In genomic region chr3:30547908-30548307, GRCm38 (mm10) we compare ENCODE assay signal across 8 mouse cellular contexts. TPM values are rescaled to one million over a fixed set of nuclear protein-coding genes. Genes with fewer than 3 reads are reported as not detected.
A peak's percentile ranks its signal among the peaks of the same experiment; 100 is the strongest.
DNase-seq lines count a peak whose midpoint lies in the region; ATAC-seq and TF ChIP-seq lines count a peak whose summit lies in the region.

Mecom (minus strand) TSS chr3:30548008.

- 83% methylated on average over 3 of the region's 3 CpGs for WGBS in kidney, adult 2 months
- WGBS in heart, embryonic 11.5 days (ENCODE audit: insufficient replicate concordance): 72% methylated on average over 3 of the region's 3 CpGs
- 89% methylated on average over 3 of the region's 3 CpGs for WGBS in intestine, embryonic 16.5 days

- H3K27ac ChIP-seq in kidney, adult 2 months (ENCODE audit: insufficient read depth, low read depth, low read length): no peak within 1 kb of the TSS
- H3K27ac ChIP-seq in heart, embryonic 11.5 days (ENCODE audit: low read depth, low read length): no peak within 1 kb of the TSS
- H3K27ac ChIP-seq in intestine, embryonic 16.5 days (ENCODE audit: low read length): no peak within 1 kb of the TSS
- H3K27ac ChIP-seq in left cerebral cortex, adult 2 months: no peak within 1 kb of the TSS

- no peak within 1 kb of the TSS for H3K9ac ChIP-seq in heart, embryonic 11.5 days (ENCODE audit: low read depth, low read length)
- no peak within 1 kb of the TSS for H3K9ac ChIP-seq in intestine, embryonic 16.5 days (ENCODE audit: low read depth, low read length)

- peak within 1 kb of the TSS; percentile 56 for H3K4me2 ChIP-seq in heart, embryonic 11.5 days
- no peak within 1 kb of the TSS for H3K4me2 ChIP-seq in intestine, embryonic 16.5 days (ENCODE audit: low read depth, low read length)

- H3K9me3 ChIP-seq in heart, embryonic 11.5 days (replicated peaks; ENCODE audit: control insufficient read depth, low read length): no peaks in the 10 kb centered on the region
- no peaks in the 10 kb centered on the region for H3K9me3 ChIP-seq in intestine, embryonic 16.5 days (ENCODE audit: control insufficient read depth, low read length)

- H3K27me3 ChIP-seq in kidney, adult 2 months (replicated peaks; ENCODE audit: control insufficient read depth, insufficient read depth, low read length): peaks cover 1% of the 10 kb centered on the region; the same call in 1 of the 2 replicates
- H3K27me3 ChIP-seq in heart, embryonic 11.5 days (ENCODE audit: control insufficient read depth, insufficient read depth, low read length): no peaks in the 10 kb centered on the region
- H3K27me3 ChIP-seq in intestine, embryonic 16.5 days (replicated peaks; ENCODE audit: control insufficient read depth, insufficient read depth, low read length): no peaks in the 10 kb centered on the region

- intact Hi-C loops in left cerebral cortex, adult 2 months (cut with DNase I): no loop called here

- TF ChIP-seq CTCF in kidney, adult 2 months (conservative IDR thresholded peaks at IDR 0.05; ENCODE audit: insufficient read depth, insufficient read length, low read depth, low read length): no peak
- TF ChIP-seq CTCF in left cerebral cortex, adult 2 months (IDR thresholded peaks at IDR 0.05): no peak

- H3K4me1 ChIP-seq in kidney, adult 2 months (ENCODE audit: control insufficient read depth, insufficient read depth, low read length): no peaks in the 10 kb centered on the region
- peaks cover 13% of the 10 kb centered on the region for H3K4me1 ChIP-seq in heart, embryonic 11.5 days (ENCODE audit: control insufficient read depth, insufficient read depth, low read length)
- no peaks in the 10 kb centered on the region; the same call in 1 of the 2 replicates for H3K4me1 ChIP-seq in intestine, embryonic 16.5 days (ENCODE audit: control insufficient read depth, insufficient read depth, low read length)

- DNase-seq in kidney, adult 2 months: no peak
- no peak for DNase-seq in kidney, postnatal 4 days
- no peak for DNase-seq in frontal cortex, postnatal 25 days (ENCODE audit: low spot score in 2 of 2)
- DNase-seq in adipocyte (ENCODE audit: low spot score): no peak
- no peak for DNase-seq in left cerebral cortex, adult 2 months (ENCODE audit: extremely low spot score in 1 of 2, low spot score in 2 of 2)

- ATAC-seq in common myeloid progenitor, adult 5-6 weeks (replicated peaks; ENCODE audit: low read depth, poor library complexity, severe bottlenecking): no peak
- ATAC-seq in heart, embryonic 11.5 days (replicated peaks; ENCODE audit: insufficient number of reproducible peaks, low FRiP score, low TSS enrichment): no peak
- ATAC-seq in intestine, embryonic 16.5 days: no peak

- no peak for TF ChIP-seq POLR2A in kidney, adult 2 months (IDR thresholded peaks at IDR 0.05; ENCODE audit: low read depth, low read length)

- no peaks in the 10 kb centered on the region for H3K36me3 ChIP-seq in kidney, adult 2 months (ENCODE audit: control insufficient read depth, insufficient read depth, low read length)
- H3K36me3 ChIP-seq in heart, embryonic 11.5 days (ENCODE audit: control insufficient read depth, insufficient read depth, low read length): no peaks in the 10 kb centered on the region
- H3K36me3 ChIP-seq in intestine, embryonic 16.5 days (ENCODE audit: control insufficient read depth, insufficient read depth, low read length): no peaks in the 10 kb centered on the region

- H3K4me3 ChIP-seq in kidney, adult 2 months (ENCODE audit: insufficient read depth, low read depth, low read length): no peak within 1 kb of the TSS
- H3K4me3 ChIP-seq in heart, embryonic 11.5 days (ENCODE audit: low read depth, low read length): no peak within 1 kb of the TSS
- no peak within 1 kb of the TSS for H3K4me3 ChIP-seq in intestine, embryonic 16.5 days (ENCODE audit: low read length)
- no peak within 1 kb of the TSS for H3K4me3 ChIP-seq in left cerebral cortex, adult 2 months

RNA-seq across cellular contexts. Expression of gene Mecom, which starts in this region (rescaled TPM):
- polyA plus RNA-seq in kidney, adult 2 months (2012; rRNA removed): 12.9 and 16.1 TPM in 2 replicates
- 3.9 and 10.8 TPM in 2 replicates for total RNA-seq in common myeloid progenitor, adult 5-6 weeks (2017)
- polyA plus RNA-seq in heart, embryonic 11.5 days (2014; fragmentation: Nextera tagmentation; extraction: Ambion mirVana): 41.8 and 42.5 TPM in 2 replicates
- polyA plus RNA-seq in intestine, embryonic 16.5 days (2015; fragmentation: Nextera tagmentation; extraction: Ambion mirVana): 10.2 and 11.5 TPM in 2 replicates
- 1 to 10 TPM; 2.1 to 4.1 TPM for total RNA-seq in left cerebral cortex, adult 2 months (2021)
